Mouse (Mus musculus) liver, postnatal 0 days (tissue): ENCODE data around the gene Akr1b8. TPM values are rescaled to one million over a fixed set of nuclear protein-coding genes. Genes with fewer than 3 reads are reported as not detected.
"Not testable (repeated sequence)": the region's sequence is repeated elsewhere in the genome, so short reads cannot be mapped to it uniquely, and the experiment has no call there.

Source experiments
- ATAC-seq: fragments of 200-750 bp; cut with Nextera tagmentation; 2 replicates; pipeline ENCODE4 v1.8.0; 2017; ENCODE audit warnings: mild to moderate bottlenecking, moderate library complexity
- DNase-seq: peaks from one replicate; pipeline ENCODE4 v3.0.0-alpha.2; 2016
- H3K27ac ChIP-seq: fragments of 300-500 bp; sonication (generic); 2 replicates; pipeline ENCODE4 v1.5.1; 2014; ENCODE audit warnings: antibody characterized with exemption, moderate library complexity, mild to moderate bottlenecking, low read depth
- H3K27me3 ChIP-seq: fragments of 300-500 bp; sonication (generic); 2 replicates; pipeline ENCODE4 v1.6.1; 2014; ENCODE audit warnings: low read length, control low read depth, mixed read lengths; ENCODE audit not compliant: insufficient read depth
- H3K36me3 ChIP-seq: fragments of 300-500 bp; sonication (generic); replicated peaks from 2 replicates; pipeline ENCODE4 v1.6.1; 2014; ENCODE audit warnings: mild to moderate bottlenecking, control low read depth, low read length, moderate library complexity, mixed read lengths; ENCODE audit not compliant: insufficient read depth
- H3K4me1 ChIP-seq: fragments of 300-500 bp; sonication (generic); 2 replicates; pipeline ENCODE4 v1.6.1; 2014; ENCODE audit warnings: antibody characterized with exemption, mild to moderate bottlenecking, control low read depth; ENCODE audit not compliant: insufficient read depth
- H3K4me2 ChIP-seq: fragments of 300-500 bp; sonication (generic); 2 replicates; pipeline ENCODE4 v1.6.1; 2014; ENCODE audit warnings: low read depth, mild to moderate bottlenecking, low read length, moderate library complexity, mixed read lengths
- H3K4me3 ChIP-seq: fragments of 300-500 bp; sonication (generic); 2 replicates; pipeline ENCODE4 v1.5.1; 2014; ENCODE audit warnings: low read depth, low read length
- H3K9ac ChIP-seq: fragments of 300-500 bp; sonication (generic); replicated peaks from 2 replicates; pipeline ENCODE4 v1.6.1; 2014; ENCODE audit warnings: mild to moderate bottlenecking, moderate library complexity
- H3K9me3 ChIP-seq: fragments of 300-500 bp; sonication (generic); 2 replicates; pipeline ENCODE4 v1.6.1; 2016; ENCODE audit warnings: mild to moderate bottlenecking, control low read depth, low read length, mixed read lengths
- CTCF ChIP-seq: sonication (generic); IDR thresholded peaks from 2 replicates; pipeline ENCODE4 v1.5.1; 2016; ENCODE audit warnings: antibody characterized with exemption, low read depth
- EP300 ChIP-seq: IDR thresholded peaks from 2 replicates; pipeline ENCODE4 v1.6.1; 2016; ENCODE audit warnings: antibody characterized with exemption, low read depth, mild to moderate bottlenecking
- WGBS: fragments of 180-500 bp; shearing (Covaris S2); extraction: QIAGEN DNeasy Blood & Tissue Kit; methylation state at CpG from one replicate; pipeline ENCODE4 v1.1.7; 2014; ENCODE audit not compliant: insufficient replicate concordance; 5-methylcytosine and 5-hydroxymethylcytosine counted together
- polyA plus RNA-seq: library from polyadenylated mRNA; unstranded; fragments of >200 nt; fragmentation: Nextera tagmentation; extraction: Ambion mirVana; gene quantifications from 2 replicates; pipeline ENCODE4 v1.2.1, GENCODE M21; 2015

The Akr1b8 gene
- polyA plus RNA-seq, 1 experiment from 2014 or later, result 8.1 TPM

DNA sequence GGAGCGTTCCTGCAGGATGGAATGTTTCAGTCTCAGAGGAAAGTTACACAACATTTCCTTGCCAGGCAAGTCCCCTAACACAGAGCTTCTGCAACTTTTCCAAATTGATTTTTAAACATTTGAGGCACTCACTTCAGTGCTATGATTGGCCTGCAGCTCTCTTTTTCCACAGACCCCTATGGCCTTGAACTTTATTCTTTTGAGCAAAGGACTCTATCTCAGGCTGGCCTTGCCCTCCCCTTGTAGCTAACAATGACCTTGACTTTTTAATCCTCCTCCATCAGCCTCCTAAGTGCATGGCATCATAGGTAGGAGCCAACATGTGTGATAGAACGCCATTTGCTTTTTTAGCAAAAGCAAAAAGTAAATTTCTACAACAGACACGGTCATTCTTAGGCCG is 52.8 kb downstream of the Akr1b8 start:
- H3K4me3 ChIP-seq, result no peak overlapping the region
- H3K27me3 ChIP-seq, result no peaks in the 10 kb centered on the region
- ATAC-seq (no peak), DNase-seq (no peak)
- H3K9ac ChIP-seq, result no peak overlapping the region
- H3K9me3 ChIP-seq, result no peaks in the 10 kb centered on the region
- H3K36me3 ChIP-seq, result no peaks in the 10 kb centered on the region
- no peak overlapping the region for H3K27ac ChIP-seq
- WGBS, result 80% methylated on average over 4 of the region's 4 CpGs
- H3K4me2 ChIP-seq, result no peak overlapping the region
- TF ChIP-seq EP300 (no peak), CTCF (no peak)
- H3K4me1 ChIP-seq, result no peaks in the 10 kb centered on the region

DNA sequence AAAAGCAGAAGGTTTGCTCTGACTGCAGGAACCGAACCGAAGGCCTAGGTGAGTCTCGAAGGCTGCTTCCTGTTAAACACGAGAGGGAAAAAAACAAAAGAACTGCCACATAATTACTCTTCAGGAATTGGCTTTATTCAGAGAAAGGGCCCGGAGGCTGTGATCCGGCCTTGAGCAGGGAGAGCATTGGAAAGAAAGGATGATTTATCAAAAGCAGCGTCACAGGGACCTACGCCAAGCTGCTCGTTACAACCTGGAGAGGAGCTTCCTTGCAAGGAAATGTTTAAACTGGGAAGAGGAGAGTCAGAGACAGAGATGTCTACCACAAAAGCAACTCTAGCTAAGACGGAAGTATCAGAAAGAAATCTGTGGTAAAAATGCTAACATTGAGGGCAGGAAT is 53.5 kb downstream of the Akr1b8 start:
- Histone ChIP-seq H3K36me3 (no peaks in the 10 kb centered on the region), H3K4me3 (no peak overlapping the region), H3K27me3 (no peaks in the 10 kb centered on the region), H3K4me1 (no peaks in the 10 kb centered on the region), H3K4me2 (no peak overlapping the region), H3K9me3 (no peaks in the 10 kb centered on the region), H3K27ac (no peak overlapping the region), H3K9ac (no peak overlapping the region)
- no peak for ATAC-seq
- WGBS, result 86% methylated on average over 10 of the region's 10 CpGs
- no peak for TF ChIP-seq EP300
- DNase-seq, result no peak

DNA sequence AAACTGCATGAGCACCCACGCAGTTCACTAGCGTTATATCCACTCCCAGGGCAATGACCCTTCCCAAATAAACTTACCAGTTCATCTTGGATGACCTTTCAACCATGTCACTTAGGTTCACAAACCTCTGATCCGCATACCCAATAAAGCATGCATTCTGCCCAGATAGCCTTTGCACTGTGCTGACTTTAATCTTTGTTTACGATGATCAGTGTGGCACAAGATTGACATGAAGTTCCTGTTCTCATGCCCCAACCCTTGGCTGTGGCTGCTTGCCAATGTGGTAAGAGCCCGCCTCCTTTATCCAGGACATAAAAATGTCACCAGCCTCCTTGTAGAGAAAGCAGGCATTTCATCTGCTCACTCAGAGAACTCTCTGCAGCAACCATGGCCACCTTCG is 58.1 kb downstream of the Akr1b8 start, which contains the start of gene Akr1b7:
Gene Akr1b7 (plus strand): TSS at position 312 of the 400 bp plus-strand sequence.
- peak; percentile 97 for ATAC-seq
- Histone ChIP-seq H3K4me3 (peak within 1 kb of the TSS; percentile 18), H3K27ac (peak within 1 kb of the TSS; percentile 84), H3K27me3 (no peaks in the 10 kb centered on the region), H3K4me2 (peak within 1 kb of the TSS; percentile 49), H3K9ac (peak within 1 kb of the TSS; percentile 46; the same call in 1 of the 2 replicates), H3K36me3 (peaks cover 3% of the 10 kb centered on the region; the same call in 1 of the 2 replicates), H3K9me3 (no peaks in the 10 kb centered on the region), H3K4me1 (peaks cover 6% of the 10 kb centered on the region; the same call in 1 of the 2 replicates)
- WGBS, result 47% methylated on average over 6 of the region's 6 CpGs
- TF ChIP-seq EP300 (peak; percentile 61; the same call in 1 of the 2 replicates), CTCF (no peak)
- DNase-seq, result peak; percentile 68

DNA sequence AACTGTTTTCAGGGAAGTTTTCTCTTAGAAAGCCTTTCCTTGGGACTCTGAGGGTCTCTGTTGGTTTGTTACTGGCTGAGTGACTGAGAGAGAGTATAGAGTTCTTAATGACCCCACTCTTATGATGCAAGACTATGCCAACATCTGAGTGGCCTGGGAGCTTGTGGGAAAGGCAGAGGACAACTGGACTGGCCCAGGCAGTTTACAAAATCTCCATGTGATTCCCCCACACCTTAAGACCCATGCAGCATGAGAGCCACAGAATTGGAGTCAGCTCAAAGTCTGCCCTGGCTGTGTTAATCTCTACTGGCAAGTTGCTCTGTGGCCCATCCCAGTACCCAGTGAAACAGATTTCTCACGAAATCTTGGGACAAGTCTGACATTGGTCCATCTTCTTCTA is 58.8 kb downstream of the Akr1b8 start:
- Histone ChIP-seq H3K4me2 (peak overlapping the region; percentile 49), H3K27me3 (no peaks in the 10 kb centered on the region), H3K4me1 (peaks cover 6% of the 10 kb centered on the region; the same call in 1 of the 2 replicates), H3K4me3 (peak overlapping the region; percentile 18), H3K9ac (peak overlapping the region; percentile 46; the same call in 1 of the 2 replicates), H3K9me3 (no peaks in the 10 kb centered on the region), H3K27ac (peak overlapping the region; percentile 84), H3K36me3 (peaks cover 3% of the 10 kb centered on the region; the same call in 1 of the 2 replicates)
- DNase-seq (no peak), ATAC-seq (peak; percentile 51)
- 81% methylated on average over 1 of the region's 1 CpGs for WGBS
- TF ChIP-seq CTCF (no peak), EP300 (no peak)

DNA sequence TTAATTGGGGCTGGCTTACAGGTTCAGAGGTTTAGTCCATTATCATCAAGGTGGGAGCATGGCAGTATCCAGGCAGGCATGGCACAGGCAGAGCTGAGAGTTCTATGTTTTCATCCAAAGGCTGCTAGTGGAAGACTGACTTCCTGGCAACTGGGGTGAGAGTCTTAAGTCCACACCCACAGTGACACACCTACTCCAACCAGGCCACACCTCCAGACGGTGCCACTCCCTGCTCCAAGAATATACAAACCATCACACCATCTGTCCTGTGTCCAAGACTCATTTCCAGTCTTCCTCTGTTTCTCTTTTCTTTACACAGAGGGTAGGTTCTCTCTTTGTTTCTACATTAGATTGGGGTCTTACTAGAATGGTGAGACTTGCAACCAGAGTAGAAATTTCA is 59.5 kb downstream of the Akr1b8 start:
- not testable (repeated sequence) for H3K4me1 ChIP-seq, H3K27me3 ChIP-seq, H3K4me3 ChIP-seq, H3K9ac ChIP-seq, H3K36me3 ChIP-seq, ATAC-seq, H3K9me3 ChIP-seq, H3K27ac ChIP-seq, DNase-seq
- WGBS, result 30% methylated on average over 1 of the region's 1 CpGs
- H3K4me2 ChIP-seq, result peak overlapping the region; percentile 49

DNA sequence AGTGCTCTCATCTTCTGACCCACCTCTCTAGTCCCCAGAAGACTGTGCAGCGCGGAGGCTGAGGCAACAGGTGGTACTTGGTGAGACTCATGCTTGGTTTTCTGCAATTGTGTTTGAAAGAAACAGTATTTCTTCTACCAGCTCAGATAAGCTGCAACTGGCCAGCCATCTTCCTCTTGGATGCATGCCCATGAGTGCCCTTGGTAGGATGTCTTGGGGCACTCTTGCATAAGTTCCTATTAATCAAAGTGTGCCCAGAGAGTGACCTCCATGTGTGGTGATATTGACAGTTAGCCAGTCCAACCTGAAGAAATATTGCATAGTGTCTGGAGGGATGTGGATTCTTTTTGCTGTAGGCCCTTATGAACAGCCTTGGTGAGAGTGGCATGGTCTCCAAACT is 62.6 kb downstream of the Akr1b8 start:
- H3K27ac ChIP-seq, result no peak overlapping the region
- H3K4me1 ChIP-seq, result peaks cover 6% of the 10 kb centered on the region; the same call in 1 of the 2 replicates
- TF ChIP-seq CTCF, result no peak
- no peak for TF ChIP-seq EP300
- peaks cover 7% of the 10 kb centered on the region for H3K36me3 ChIP-seq
- no peak overlapping the region for H3K4me2 ChIP-seq
- no peak overlapping the region for H3K4me3 ChIP-seq
- 85% methylated on average over 2 of the region's 2 CpGs for WGBS
- no peak for ATAC-seq
- no peaks in the 10 kb centered on the region for H3K9me3 ChIP-seq
- no peaks in the 10 kb centered on the region for H3K27me3 ChIP-seq
- no peak for DNase-seq
- no peak overlapping the region for H3K9ac ChIP-seq

Other genes with a start within 250 kb of the Akr1b8 start
- 13.4 and 15.6 TPM in 2 replicates for gene Slc35b4, start 177.0 kb upstream of the Akr1b8 start, polyA plus RNA-seq
- gene Akr1b3, start 36.6 kb upstream of the Akr1b8 start, polyA plus RNA-seq, result 31.6 and 32.8 TPM in 2 replicates
- 7.0 and 7.3 TPM in 2 replicates for gene Akr1b10, start 30.1 kb downstream of the Akr1b8 start, polyA plus RNA-seq
- gene Akr1b7, start 58.2 kb downstream of the Akr1b8 start, polyA plus RNA-seq, result 258 and 381 TPM in 2 replicates
- 85.5 and 88.8 TPM in 2 replicates for gene Bpgm, start 122.1 kb downstream of the Akr1b8 start, polyA plus RNA-seq
- gene Cald1, start 244.4 kb downstream of the Akr1b8 start, polyA plus RNA-seq, result 116 and 131 TPM in 2 replicates